Mouse (Mus musculus) forebrain, postnatal 0 days (tissue): ENCODE data around the gene Hip1r. TPM values are rescaled to one million over a fixed set of nuclear protein-coding genes. Genes with fewer than 3 reads are reported as not detected.

Source experiments
- ATAC-seq: fragments of 200-750 bp; cut with Nextera tagmentation; 2 replicates; pipeline ENCODE4 v1.8.0; 2017; ENCODE audit warnings: mild to moderate bottlenecking, moderate library complexity
- DNase-seq: peaks from one replicate; pipeline ENCODE4 v3.0.0-alpha.2; 2015
- H3K27ac ChIP-seq: fragments of 300-500 bp; sonication (generic); 2 replicates; pipeline ENCODE4 v1.5.1; 2014; ENCODE audit warnings: low read depth, mild to moderate bottlenecking, antibody characterized with exemption, low read length, moderate library complexity, mixed read lengths
- H3K27me3 ChIP-seq: fragments of 300-500 bp; sonication (generic); 2 replicates; pipeline ENCODE4 v1.6.1; 2014; ENCODE audit warnings: mild to moderate bottlenecking, low read length, mixed read lengths; ENCODE audit not compliant: insufficient read depth
- H3K36me3 ChIP-seq: fragments of 300-500 bp; sonication (generic); 2 replicates; pipeline ENCODE4 v1.6.1; 2014; ENCODE audit warnings: mild to moderate bottlenecking, moderate library complexity; ENCODE audit not compliant: insufficient read depth
- H3K4me1 ChIP-seq: fragments of 300-500 bp; sonication (generic); 2 replicates; pipeline ENCODE4 v1.6.1; 2014; ENCODE audit warnings: antibody characterized with exemption; ENCODE audit not compliant: insufficient read depth
- H3K4me2 ChIP-seq: fragments of 300-500 bp; sonication (generic); 2 replicates; pipeline ENCODE4 v1.6.1; 2014; ENCODE audit warnings: low read depth, mild to moderate bottlenecking, moderate library complexity
- H3K4me3 ChIP-seq: fragments of 300-500 bp; sonication (generic); 2 replicates; pipeline ENCODE4 v1.5.1; 2014; ENCODE audit warnings: low read depth, low read length, mixed read lengths
- H3K9ac ChIP-seq: fragments of 300-500 bp; sonication (generic); 2 replicates; pipeline ENCODE4 v1.6.1; 2014; ENCODE audit warnings: mild to moderate bottlenecking
- H3K9me3 ChIP-seq: fragments of 300-500 bp; sonication (generic); 2 replicates; pipeline ENCODE4 v1.6.1; 2016; ENCODE audit warnings: low read length
- CTCF ChIP-seq: sonication (generic); IDR thresholded peaks from 2 replicates; pipeline ENCODE4 v1.5.1; 2016; ENCODE audit warnings: antibody characterized with exemption, control low read depth, low read depth
- WGBS: fragments of 180-500 bp; shearing (Covaris S2); extraction: QIAGEN DNeasy Blood & Tissue Kit; methylation state at CpG from one replicate; pipeline ENCODE4 v1.1.7; 2014; 5-methylcytosine and 5-hydroxymethylcytosine counted together
- polyA plus RNA-seq: library from polyadenylated mRNA; unstranded; fragments of >200 nt; fragmentation: Nextera tagmentation; extraction: Ambion mirVana; gene quantifications from 2 replicates; pipeline ENCODE4 v1.2.1, GENCODE M21; 2015
- total RNA-seq: library from RNA; depleted of rRNA; stranded (reverse); fragments of >200 nt; gene quantifications from 2 replicates; pipeline ENCODE4 v1.2.3, GENCODE M21; 2014

Gene Hip1r
- total and polyA plus RNA-seq, 2 experiments from 2014 or later = 29.8 to 52.2 TPM

- DNase-seq (no peak), ATAC-seq (no peak)
- Histone ChIP-seq H3K9ac (no peak overlapping the region), H3K27ac (no peak overlapping the region), H3K4me1 (peaks cover 7% of the 10 kb centered on the region), H3K36me3 (no peaks in the 10 kb centered on the region), H3K9me3 (no peaks in the 10 kb centered on the region), H3K4me3 (no peak overlapping the region), H3K4me2 (no peak overlapping the region), H3K27me3 (no peaks in the 10 kb centered on the region)
- WGBS = 67% methylated on average over 4 of the region's 4 CpGs
- no peak for TF ChIP-seq CTCF
Measured at GRCm38 (mm10) chr5:123979980-123980369, 6.5 kb downstream of the Hip1r start.

- H3K4me1 ChIP-seq = no peaks in the 10 kb centered on the region
- TF ChIP-seq CTCF = no peak
- WGBS = 81% methylated on average over 9 of the region's 9 CpGs
- no peaks in the 10 kb centered on the region for H3K36me3 ChIP-seq
- no peak overlapping the region for H3K9ac ChIP-seq
- no peak overlapping the region for H3K4me3 ChIP-seq
- no peak overlapping the region for H3K27ac ChIP-seq
- ATAC-seq (no peak), DNase-seq (no peak)
- no peaks in the 10 kb centered on the region for H3K9me3 ChIP-seq
- no peaks in the 10 kb centered on the region for H3K27me3 ChIP-seq
- no peak overlapping the region for H3K4me2 ChIP-seq
Measured at GRCm38 (mm10) chr5:123980521-123981249, 7.3 kb downstream of the Hip1r start.

GRCm38 (mm10) chr5:123981250-123981554 lies 7.8 kb downstream of the Hip1r start:
- ATAC-seq = no peak
- H3K27ac ChIP-seq = no peak overlapping the region
- no peak for TF ChIP-seq CTCF
- H3K9me3 ChIP-seq = no peaks in the 10 kb centered on the region
- no peak for DNase-seq
- no peak overlapping the region for H3K4me2 ChIP-seq
- H3K4me3 ChIP-seq = no peak overlapping the region
- no peak overlapping the region for H3K9ac ChIP-seq
- WGBS = 58% methylated on average over 6 of the region's 6 CpGs
- no peaks in the 10 kb centered on the region for H3K27me3 ChIP-seq
- H3K36me3 ChIP-seq = no peaks in the 10 kb centered on the region
- H3K4me1 ChIP-seq = no peaks in the 10 kb centered on the region

GRCm38 (mm10) chr5:123982838-123983237 lies 9.4 kb downstream of the Hip1r start:
- Histone ChIP-seq H3K4me3 (no peak overlapping the region), H3K36me3 (no peaks in the 10 kb centered on the region), H3K4me2 (no peak overlapping the region), H3K27me3 (no peaks in the 10 kb centered on the region), H3K9ac (no peak overlapping the region), H3K9me3 (no peaks in the 10 kb centered on the region), H3K4me1 (no peaks in the 10 kb centered on the region), H3K27ac (no peak overlapping the region)
- TF ChIP-seq CTCF = no peak
- no peak for DNase-seq
- 83% methylated on average over 11 of the region's 11 CpGs for WGBS
- ATAC-seq = no peak

- no peaks in the 10 kb centered on the region for H3K4me1 ChIP-seq
- H3K27ac ChIP-seq = no peak overlapping the region
- ATAC-seq = peak; percentile 61; the same call in 1 of the 2 replicates
- no peak for DNase-seq
- peaks cover 3% of the 10 kb centered on the region; the same call in 1 of the 2 replicates for H3K36me3 ChIP-seq
- no peak overlapping the region for H3K4me3 ChIP-seq
- no peak overlapping the region for H3K4me2 ChIP-seq
- WGBS = 85% methylated on average over 9 of the region's 9 CpGs
- H3K27me3 ChIP-seq = no peaks in the 10 kb centered on the region
- no peak overlapping the region for H3K9ac ChIP-seq
- no peak for TF ChIP-seq CTCF
- H3K9me3 ChIP-seq = no peaks in the 10 kb centered on the region
Measured at GRCm38 (mm10) chr5:123985434-123985833, 12.0 kb downstream of the Hip1r start.

GRCm38 (mm10) chr5:123986925-123987324 lies 13.5 kb downstream of the Hip1r start:
- Histone ChIP-seq H3K27me3 (no peaks in the 10 kb centered on the region), H3K4me1 (no peaks in the 10 kb centered on the region), H3K9ac (no peak overlapping the region), H3K4me3 (no peak overlapping the region), H3K4me2 (no peak overlapping the region), H3K36me3 (peaks cover 12% of the 10 kb centered on the region; the same call in 1 of the 2 replicates), H3K27ac (no peak overlapping the region), H3K9me3 (no peaks in the 10 kb centered on the region)
- WGBS = 83% methylated on average over 2 of the region's 2 CpGs
- ATAC-seq (no peak), DNase-seq (no peak)
- no peak for TF ChIP-seq CTCF

- no peak overlapping the region for H3K27ac ChIP-seq
- H3K9ac ChIP-seq = no peak overlapping the region
- DNase-seq (no peak), ATAC-seq (no peak)
- no peak overlapping the region for H3K4me2 ChIP-seq
- no peaks in the 10 kb centered on the region for H3K9me3 ChIP-seq
- 77% methylated on average over 4 of the region's 4 CpGs for WGBS
- H3K4me3 ChIP-seq = no peak overlapping the region
- no peaks in the 10 kb centered on the region for H3K27me3 ChIP-seq
- no peak for TF ChIP-seq CTCF
- no peaks in the 10 kb centered on the region for H3K4me1 ChIP-seq
- peaks cover 15% of the 10 kb centered on the region; the same call in 1 of the 2 replicates for H3K36me3 ChIP-seq
Measured at GRCm38 (mm10) chr5:123987511-123987910, 14.1 kb downstream of the Hip1r start.
